Mouse (Mus musculus) A20 (cell line): ENCODE measurements around the gene Tulp2.
"Not testable (repeated sequence)": the region's sequence is repeated elsewhere in the genome, so short reads cannot be mapped to it uniquely, and the experiment has no call there.

Source experiments
- DNase-seq: peaks from one replicate; pipeline ENCODE4 v3.0.0-alpha.2; 2011; ENCODE audit warnings: low read depth, low spot score

The Tulp2 gene

GRCm38 (mm10) chr7:45459564-45460140, 22.0 kb upstream of the Tulp2 start, which contains the start of gene Ftl1:
Gene Ftl1, minus strand, starts transcription at chr7:45459884.
- DNase-seq = peak; percentile 99

- no peak for DNase-seq
Measured at GRCm38 (mm10) chr7:45460377-45460776, 21.3 kb upstream of the Tulp2 start.

- peak; percentile 87 for DNase-seq
Measured at GRCm38 (mm10) chr7:45460860-45461314, 20.8 kb upstream of the Tulp2 start.

DNA sequence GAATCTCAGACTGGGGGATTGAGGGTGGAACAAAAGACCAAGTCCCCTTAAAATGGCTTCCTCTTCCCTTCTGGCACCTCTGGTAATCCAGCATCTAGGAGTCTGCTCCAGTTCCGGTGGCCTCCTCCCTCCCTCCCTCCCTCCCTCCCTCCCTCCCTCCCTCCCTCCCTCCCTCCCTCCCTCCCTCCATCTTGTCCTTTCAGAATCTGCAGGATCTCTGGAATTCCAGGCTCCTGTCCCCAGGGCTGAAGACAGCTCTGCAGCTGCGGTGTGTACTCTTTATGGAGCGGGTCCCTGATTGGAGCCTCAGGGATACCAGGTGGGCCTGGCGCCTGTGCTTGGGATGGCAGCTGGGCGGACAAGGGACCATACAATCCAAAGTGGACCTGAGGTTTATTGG, 20.4 kb upstream of the Tulp2 start:
- no peak for DNase-seq

DNA sequence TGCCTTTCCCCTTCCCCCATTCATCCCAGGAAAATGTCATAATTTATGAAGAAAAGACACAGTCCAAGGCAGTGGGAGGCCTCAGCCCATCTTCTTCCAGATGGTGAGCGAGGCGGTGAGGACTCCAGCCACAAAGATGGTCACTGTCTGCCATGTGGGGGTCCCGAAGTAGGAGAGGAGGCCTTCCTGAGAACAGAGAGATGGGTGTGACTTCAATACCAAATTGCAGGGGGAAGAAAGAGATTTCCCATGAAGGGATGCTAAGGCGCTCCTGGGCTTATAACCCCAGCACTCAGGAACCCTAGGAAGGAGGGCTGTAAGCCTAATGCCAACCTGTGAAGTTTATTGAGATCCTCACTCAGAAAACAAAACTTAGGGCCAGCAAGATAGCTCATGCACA, 19.9 kb upstream of the Tulp2 start:
- no peak for DNase-seq

GRCm38 (mm10) chr7:45462325-45462724, 19.4 kb upstream of the Tulp2 start:
- peak; percentile 28 for DNase-seq

- not testable (repeated sequence) for DNase-seq
Measured at GRCm38 (mm10) chr7:45462868-45463267, 18.8 kb upstream of the Tulp2 start.

DNA sequence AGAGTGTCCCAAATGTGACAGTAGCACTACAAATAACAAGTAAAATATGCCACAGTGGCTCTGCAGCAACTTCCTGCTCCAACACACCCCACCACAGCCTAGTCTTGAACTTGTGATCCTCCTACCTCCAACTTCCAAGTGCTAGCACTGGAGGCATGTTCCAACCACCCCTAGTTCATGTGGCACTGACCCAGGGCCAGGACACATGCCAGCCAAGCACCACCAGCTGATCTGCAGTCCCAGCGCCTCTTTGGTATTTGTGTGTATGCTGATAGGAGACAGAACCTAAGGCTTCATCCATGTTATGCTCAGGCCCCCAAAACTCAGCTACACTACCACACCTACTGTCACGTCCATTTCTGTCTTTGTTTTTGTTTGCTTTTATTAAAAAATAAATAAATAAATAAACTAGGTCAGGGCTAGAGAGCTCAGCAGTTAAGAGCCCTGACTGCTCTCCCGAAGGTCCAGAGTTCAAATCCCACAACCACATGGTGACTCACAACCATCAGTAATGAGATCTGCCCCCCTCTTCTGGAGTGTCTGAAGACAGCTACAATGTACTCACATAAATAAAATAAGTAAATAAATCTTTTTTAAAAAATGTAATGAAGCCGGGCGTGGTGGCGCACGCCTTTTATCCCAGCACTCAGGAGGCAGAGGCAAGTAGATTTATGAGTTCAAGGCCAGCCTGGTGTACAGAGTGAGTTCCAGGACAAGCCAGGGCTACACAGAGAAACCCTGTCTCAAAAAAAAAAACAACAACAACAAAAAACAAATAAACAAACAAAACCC, 17.5 kb upstream of the Tulp2 start:
- no peak for DNase-seq

GRCm38 (mm10) chr7:45465112-45465511, 16.6 kb upstream of the Tulp2 start:
- no peak for DNase-seq

DNA sequence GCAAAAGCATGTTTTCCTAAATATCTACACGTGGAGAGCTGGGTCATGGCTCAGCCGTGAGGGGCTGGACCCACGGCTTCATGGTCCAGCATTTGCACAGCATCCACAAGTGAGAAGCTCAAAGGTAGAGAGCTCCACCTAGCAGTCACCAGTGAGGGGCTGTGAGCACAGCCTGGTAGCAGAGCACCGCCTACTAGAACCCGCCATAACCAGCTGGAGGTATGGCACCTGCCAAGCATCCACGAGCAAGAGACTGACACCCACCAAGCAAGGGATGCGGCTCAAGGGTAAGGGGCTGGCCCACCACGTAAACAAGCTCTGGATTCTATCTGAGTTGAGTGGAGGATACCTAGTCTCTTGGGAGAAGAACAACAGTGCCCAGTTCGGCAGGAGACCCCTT, 16.1 kb upstream of the Tulp2 start:
- DNase-seq = peak; percentile 77

GRCm38 (mm10) chr7:45466283-45467089, 15.2 kb upstream of the Tulp2 start, which contains the start of gene Bax:
Gene Bax, minus strand, starts transcription at chr7:45466898.
- DNase-seq = peak; percentile 96

GRCm38 (mm10) chr7:45467090-45467670, 14.5 kb upstream of the Tulp2 start:
- no peak for DNase-seq

DNA sequence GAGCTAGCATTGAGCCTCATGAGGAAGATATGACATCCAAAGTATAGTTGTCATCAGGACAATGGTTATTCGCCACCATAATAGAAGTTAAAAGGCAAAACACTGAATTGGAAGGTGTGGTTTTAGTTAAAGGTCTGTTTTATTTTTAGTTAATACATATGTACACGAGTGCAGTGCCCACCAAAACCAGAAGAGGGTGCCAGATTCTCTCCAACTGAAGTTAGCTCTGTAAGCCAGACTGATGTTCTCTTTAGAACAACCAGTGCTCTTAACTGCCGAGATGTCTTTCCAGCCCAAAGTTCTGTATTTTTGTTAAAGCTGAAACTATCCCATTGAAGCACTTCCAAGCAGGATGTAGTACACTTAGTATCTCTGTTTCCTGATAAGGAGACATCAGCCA, 10.8 kb upstream of the Tulp2 start:
- DNase-seq = peak; percentile 78

DNA sequence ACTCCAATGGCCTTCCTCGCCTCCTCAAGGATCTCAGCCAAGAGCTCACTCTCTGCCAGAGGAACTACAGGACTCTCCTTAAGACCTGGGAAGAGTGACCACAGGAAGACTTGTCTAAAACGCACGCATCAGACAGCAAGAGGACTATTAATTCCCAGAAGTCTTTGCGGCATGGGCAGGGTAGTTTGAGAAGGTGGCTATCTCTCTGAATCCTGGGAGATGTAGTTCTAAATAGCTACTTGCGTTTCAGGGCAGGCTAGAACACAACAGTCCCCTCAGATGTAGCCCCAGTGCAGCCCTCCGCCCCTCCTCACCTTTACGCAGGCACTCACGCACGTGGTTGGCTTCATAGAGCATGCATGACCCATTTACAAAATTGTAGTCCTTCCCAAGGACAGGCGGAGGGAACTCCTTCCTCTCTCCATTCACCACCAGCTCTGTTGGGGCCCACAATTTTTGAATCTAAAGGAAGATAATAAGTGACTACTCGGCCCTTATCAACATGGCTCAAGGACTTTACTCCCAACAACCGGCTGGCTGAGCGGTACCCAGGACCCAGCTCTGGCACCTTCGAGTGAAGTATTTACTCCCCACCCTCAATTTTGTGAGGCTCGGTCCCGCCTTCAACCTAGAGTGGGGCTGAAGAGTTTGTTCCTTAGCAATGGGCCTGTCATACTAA, 6.2 kb upstream of the Tulp2 start:
- DNase-seq = no peak

GRCm38 (mm10) chr7:45476453-45476852, 5.2 kb upstream of the Tulp2 start:
- no peak for DNase-seq

DNA sequence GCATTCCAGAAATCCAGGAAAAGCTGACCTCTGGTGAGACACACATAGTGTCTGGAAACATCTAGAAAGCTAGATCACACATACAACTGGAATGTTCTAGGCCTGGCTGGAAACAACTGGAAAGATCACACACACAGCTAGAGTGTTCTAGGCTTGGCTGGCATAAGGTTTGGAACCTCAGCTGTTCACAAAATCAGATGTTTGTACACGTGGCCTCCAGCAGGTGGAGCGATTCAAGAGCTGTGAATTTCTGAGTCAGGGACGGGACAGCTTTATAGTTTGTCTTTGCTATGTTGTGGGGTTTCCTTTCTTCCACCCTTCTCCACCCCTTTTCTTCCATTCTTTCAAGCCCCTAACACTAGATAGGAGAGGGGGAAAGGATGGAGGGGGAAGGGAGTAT, 4.7 kb upstream of the Tulp2 start:
- DNase-seq = peak; percentile 35

DNA sequence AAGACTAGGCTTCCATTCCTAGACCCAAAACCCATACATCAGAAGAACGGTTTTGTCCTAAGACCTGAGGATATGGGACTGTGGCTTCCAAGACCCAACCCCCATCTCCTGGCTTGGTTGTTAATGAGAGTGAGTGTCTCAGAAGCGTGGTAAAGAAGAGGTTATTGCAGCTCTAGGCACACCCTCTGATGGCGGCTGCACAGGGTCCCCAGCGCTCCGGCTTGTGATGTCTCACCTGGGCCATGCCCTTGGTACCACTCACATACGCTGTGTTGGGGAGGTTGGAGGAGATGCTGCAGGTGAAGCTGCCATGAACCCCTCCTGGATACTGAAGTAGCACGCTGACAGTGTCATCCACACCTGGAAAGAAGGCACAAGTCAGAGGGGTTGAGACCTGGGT, 2.9 kb upstream of the Tulp2 start:
- DNase-seq = no peak

- not testable (repeated sequence) for DNase-seq
Measured at GRCm38 (mm10) chr7:45480310-45480709, 1.4 kb upstream of the Tulp2 start.

GRCm38 (mm10) chr7:45482166-45482565, 489 bp downstream of the Tulp2 start:
- DNase-seq = no peak

GRCm38 (mm10) chr7:45484985-45485384, 3.3 kb downstream of the Tulp2 start:
- not testable (repeated sequence) for DNase-seq

GRCm38 (mm10) chr7:45486158-45486557, 4.5 kb downstream of the Tulp2 start:
- no peak for DNase-seq
